Mouse (Mus musculus) limb, embryonic 10.5 days (tissue): ENCODE measurements around the gene Speg. TPM values are rescaled to one million over a fixed set of nuclear protein-coding genes. Genes with fewer than 3 reads are reported as not detected.

Experiments
- DNase-seq: peaks from one replicate; pipeline ENCODE4 v3.0.0-alpha.2; 2017; ENCODE audit warnings: low spot score
- H3K27ac ChIP-seq: fragments of 300-500 bp; sonication (generic); 2 replicates; pipeline ENCODE4 v1.5.1; 2016; ENCODE audit warnings: mild to moderate bottlenecking
- H3K27me3 ChIP-seq: fragments of 300-500 bp; sonication (generic); 2 replicates; pipeline ENCODE4 v1.6.1; 2016; ENCODE audit warnings: low read depth, mild to moderate bottlenecking; ENCODE audit not compliant: poor library complexity, severe bottlenecking
- H3K36me3 ChIP-seq: fragments of 300-500 bp; sonication (generic); 2 replicates; pipeline ENCODE4 v1.6.1; 2016; ENCODE audit warnings: mild to moderate bottlenecking, moderate library complexity
- H3K4me1 ChIP-seq: fragments of 300-500 bp; sonication (generic); 2 replicates; pipeline ENCODE4 v1.6.1; 2016
- H3K4me3 ChIP-seq: fragments of 300-500 bp; sonication (generic); 2 replicates; pipeline ENCODE4 v1.5.1; 2016; ENCODE audit warnings: mild to moderate bottlenecking, moderate library complexity
- H3K9me3 ChIP-seq: fragments of 300-500 bp; sonication (generic); replicated peaks from 2 replicates; pipeline ENCODE4 v1.6.1; 2016; ENCODE audit warnings: mild to moderate bottlenecking
- WGBS: fragments of 180-500 bp; shearing (Covaris S2); methylation state at CpG from one replicate; pipeline ENCODE4 v1.1.7; 2016; 5-methylcytosine and 5-hydroxymethylcytosine counted together
- polyA plus RNA-seq: library from polyadenylated mRNA; unstranded; fragments of >200 nt; fragmentation: Nextera tagmentation; extraction: Ambion mirVana; gene quantifications from 2 replicates; pipeline ENCODE4 v1.2.1, GENCODE M21; 2016

Speg gene
- polyA plus RNA-seq, 1 experiment from 2014 or later = 49.6 TPM

DNA sequence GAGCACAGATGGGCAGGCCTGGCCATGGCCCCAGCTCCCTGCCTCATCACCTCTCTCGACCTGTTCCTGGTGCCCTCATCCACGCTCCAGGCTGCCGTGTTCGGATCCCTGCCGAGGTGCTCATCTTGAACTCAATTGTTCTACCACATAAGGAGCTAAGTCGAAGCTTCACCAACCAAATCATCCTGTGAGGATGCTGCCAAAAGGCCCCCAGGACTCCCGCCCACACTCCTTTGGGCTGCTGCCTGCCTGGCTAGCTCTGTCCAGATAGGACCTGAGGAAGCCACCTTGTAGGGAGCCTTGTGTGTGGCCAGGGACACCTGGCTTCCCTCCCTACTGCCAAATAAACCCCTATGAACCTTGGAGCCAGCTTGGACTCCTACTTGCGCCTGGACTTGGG lies 67.7 kb downstream of the Speg start:
- 59% methylated on average over 8 of the region's 8 CpGs for WGBS
- peaks cover 60% of the 10 kb centered on the region for H3K27me3 ChIP-seq
- no peak overlapping the region for H3K4me3 ChIP-seq
- H3K27ac ChIP-seq = 0 out of 2 replicates have a peak overlapping the region, but pooled peaks have one; percentile 32
- H3K9me3 ChIP-seq = no peaks in the 10 kb centered on the region
- DNase-seq = no peak
- peaks cover 10% of the 10 kb centered on the region for H3K36me3 ChIP-seq
- peaks cover 72% of the 10 kb centered on the region for H3K4me1 ChIP-seq

DNA sequence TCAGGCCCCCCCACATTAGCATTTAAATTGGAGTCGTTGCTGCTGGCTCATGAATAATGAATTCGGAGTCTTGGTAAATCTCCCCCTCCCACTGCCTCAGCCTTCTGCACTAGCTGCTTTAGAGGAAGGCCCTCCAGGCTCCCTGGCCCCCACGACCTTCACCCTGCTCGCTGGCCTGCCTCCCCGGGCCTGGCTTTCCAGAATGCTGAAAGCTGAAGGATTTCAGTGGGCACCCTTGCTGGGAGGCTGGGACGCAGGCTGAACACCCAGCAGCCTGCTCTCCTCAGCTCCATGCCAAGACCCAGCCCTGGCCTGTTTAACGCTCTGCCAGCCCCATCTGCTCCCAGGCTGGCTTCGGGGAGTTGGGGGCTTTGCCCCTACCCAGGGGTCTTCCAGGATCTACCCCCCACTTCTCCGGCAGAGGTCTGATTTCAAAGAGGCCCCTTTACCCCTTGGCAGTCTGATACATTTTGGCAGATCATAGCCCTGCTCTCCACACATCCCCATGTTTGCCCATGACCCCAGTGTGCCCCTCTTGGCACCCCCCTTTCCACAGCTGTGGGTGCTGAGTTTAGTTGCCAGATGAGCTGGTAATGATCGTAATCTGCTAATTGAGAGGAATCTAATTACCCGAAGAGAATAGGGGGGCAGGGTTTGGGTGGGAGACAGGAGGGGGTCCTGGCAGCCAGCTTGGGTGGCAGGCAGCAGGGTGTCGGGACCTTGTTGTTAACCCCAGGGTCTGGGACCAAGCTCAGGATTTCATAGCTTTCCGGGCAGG lies 68.3 kb downstream of the Speg start:
- H3K9me3 ChIP-seq = no peaks in the 10 kb centered on the region
- H3K27ac ChIP-seq = peak overlapping the region; percentile 32; the same call in 1 of the 2 replicates
- WGBS = 22% methylated on average over 13 of the region's 13 CpGs
- peaks cover 66% of the 10 kb centered on the region for H3K27me3 ChIP-seq
- peaks cover 10% of the 10 kb centered on the region for H3K36me3 ChIP-seq
- no peak overlapping the region for H3K4me3 ChIP-seq
- peaks cover 77% of the 10 kb centered on the region for H3K4me1 ChIP-seq
- DNase-seq = no peak

DNA sequence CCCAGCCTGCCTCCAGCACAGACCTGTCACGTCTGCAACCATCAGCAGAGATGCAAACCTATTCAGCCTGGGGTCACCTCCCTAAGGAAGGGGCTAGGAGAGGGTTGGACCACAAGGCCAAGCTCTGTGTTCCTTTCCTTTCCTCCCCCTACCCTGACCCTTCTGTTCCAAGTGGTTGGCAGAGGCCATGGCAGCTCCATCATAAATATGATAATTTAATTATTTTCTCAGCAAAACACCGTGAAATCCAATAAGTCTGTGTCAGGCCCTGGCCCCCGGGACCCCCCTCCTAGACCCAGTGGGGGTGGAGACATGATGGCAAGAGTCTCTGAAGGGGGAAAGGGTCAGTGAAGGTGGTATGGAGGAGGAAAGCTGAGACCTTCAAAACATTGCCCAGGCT lies 69.1 kb downstream of the Speg start:
- Histone ChIP-seq H3K4me3 (no peak overlapping the region), H3K27ac (no peak overlapping the region), H3K36me3 (peaks cover 10% of the 10 kb centered on the region), H3K27me3 (peaks cover 74% of the 10 kb centered on the region), H3K9me3 (no peaks in the 10 kb centered on the region), H3K4me1 (peaks cover 77% of the 10 kb centered on the region)
- 23% methylated on average over 3 of the region's 3 CpGs for WGBS
- no peak for DNase-seq

DNA sequence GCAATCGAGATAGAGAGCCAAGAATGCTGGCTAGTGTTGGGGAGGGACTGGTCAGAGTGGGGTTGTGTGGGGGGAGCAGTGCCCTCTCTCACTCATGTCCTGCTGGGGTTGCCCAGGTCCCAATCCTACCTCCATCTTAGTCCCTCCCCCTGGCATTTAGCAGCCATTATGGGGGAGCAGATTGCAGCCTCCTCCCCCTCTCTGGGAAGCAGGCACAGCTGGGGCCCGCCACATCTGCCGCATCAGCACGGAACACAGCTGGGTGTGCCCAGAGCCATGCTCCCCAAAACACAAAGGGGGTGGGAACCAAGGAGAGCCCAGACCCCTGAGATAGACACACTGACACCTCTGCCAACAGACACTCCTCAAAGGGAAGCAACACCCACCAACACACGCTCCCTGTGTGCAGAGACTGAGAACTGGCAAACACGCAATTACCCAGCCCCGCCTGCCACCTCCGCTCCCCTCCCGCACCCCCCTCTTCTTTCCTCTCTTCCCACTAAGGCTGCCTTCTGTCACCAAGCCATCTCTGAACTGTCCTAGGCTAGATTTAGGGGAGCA lies 70.1 kb downstream of the Speg start:
- peaks cover 84% of the 10 kb centered on the region for H3K27me3 ChIP-seq
- 9% methylated on average over 9 of the region's 9 CpGs for WGBS
- peaks cover 9% of the 10 kb centered on the region for H3K36me3 ChIP-seq
- 0 out of 2 replicates have a peak overlapping the region, but pooled peaks have one; percentile 9 for H3K4me3 ChIP-seq
- no peaks in the 10 kb centered on the region for H3K9me3 ChIP-seq
- no peak for DNase-seq
- 0 out of 2 replicates have a peak overlapping the region, but pooled peaks have one; percentile 65 for H3K27ac ChIP-seq
- peaks cover 83% of the 10 kb centered on the region for H3K4me1 ChIP-seq

DNA sequence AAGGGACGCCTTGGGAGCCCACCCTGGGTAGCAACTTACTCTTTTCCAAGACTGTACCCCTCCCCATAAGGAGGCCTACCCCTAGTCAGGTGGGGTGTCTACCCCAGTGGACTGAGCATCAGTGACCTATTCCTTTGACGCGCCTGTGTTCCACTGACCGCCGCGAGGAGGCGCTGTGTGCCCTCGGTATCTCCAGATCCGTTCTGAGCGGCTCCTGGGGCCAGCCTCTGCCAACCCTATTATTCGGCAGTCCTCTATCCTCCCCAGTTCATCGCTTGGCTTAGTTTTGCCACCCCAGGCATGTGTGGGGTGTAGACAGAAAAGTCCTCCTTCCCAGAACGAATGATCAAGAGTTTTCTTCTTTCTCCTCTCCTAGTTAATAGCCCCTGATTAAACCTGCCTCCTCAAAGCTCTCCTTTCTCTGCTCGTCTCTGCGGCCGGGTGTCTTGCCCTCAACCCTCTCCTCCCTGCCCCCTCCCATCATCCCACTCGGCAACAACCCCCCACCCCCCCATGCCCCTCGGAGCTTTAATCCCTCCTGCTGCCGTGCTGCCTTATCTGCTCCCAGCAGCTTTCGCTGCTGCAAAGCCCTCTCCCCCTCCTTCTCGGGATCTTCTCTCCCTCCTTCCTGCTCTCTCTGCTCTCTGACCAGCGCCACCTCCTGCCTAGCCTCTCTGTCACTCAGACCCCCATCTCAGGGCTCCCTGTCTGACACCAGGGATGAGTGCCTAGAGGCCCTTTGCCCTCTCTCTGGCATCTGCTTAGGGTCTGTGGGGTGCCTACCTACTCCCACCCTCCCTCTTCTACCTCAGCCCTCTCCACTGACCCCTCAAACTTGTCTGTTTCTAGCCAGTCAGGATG lies 70.9 kb downstream of the Speg start:
- H3K27me3 ChIP-seq = peaks cover 91% of the 10 kb centered on the region
- H3K4me3 ChIP-seq = peak overlapping the region; percentile 41
- H3K36me3 ChIP-seq = peaks cover 1% of the 10 kb centered on the region; the same call in 1 of the 2 replicates
- WGBS = under 1% methylated on average over 22 of the region's 22 CpGs
- peak; percentile 91 for DNase-seq
- no peaks in the 10 kb centered on the region for H3K9me3 ChIP-seq
- H3K27ac ChIP-seq = peak overlapping the region; percentile 65
- peaks cover 91% of the 10 kb centered on the region for H3K4me1 ChIP-seq

DNA sequence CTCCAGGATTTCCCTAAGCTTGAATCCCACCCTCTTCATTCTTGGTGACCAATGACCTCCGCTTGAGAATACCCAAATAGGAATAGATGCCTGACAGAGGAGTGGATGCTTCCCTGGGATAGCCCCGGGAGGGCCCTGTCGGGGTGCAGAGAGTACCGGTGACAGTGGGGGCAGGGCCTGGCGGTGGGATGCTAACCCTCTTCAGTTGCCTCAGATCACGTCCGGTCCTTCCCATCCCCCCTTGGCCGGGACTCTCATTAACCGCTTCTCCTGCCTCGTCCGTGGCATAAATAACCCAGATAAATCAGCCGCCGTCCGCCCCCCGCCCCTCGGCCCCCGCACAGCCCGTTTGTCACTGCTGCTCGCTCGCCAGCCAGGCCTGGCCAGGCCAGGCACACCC lies 71.6 kb downstream of the Speg start:
- no peaks in the 10 kb centered on the region for H3K9me3 ChIP-seq
- WGBS = under 1% methylated on average over 20 of the region's 20 CpGs
- H3K27ac ChIP-seq = peak overlapping the region; percentile 65
- peaks cover 98% of the 10 kb centered on the region for H3K4me1 ChIP-seq
- H3K27me3 ChIP-seq = peaks cover 95% of the 10 kb centered on the region
- H3K4me3 ChIP-seq = peak overlapping the region; percentile 41
- H3K36me3 ChIP-seq = no peaks in the 10 kb centered on the region
- DNase-seq = peak; percentile 69

DNA sequence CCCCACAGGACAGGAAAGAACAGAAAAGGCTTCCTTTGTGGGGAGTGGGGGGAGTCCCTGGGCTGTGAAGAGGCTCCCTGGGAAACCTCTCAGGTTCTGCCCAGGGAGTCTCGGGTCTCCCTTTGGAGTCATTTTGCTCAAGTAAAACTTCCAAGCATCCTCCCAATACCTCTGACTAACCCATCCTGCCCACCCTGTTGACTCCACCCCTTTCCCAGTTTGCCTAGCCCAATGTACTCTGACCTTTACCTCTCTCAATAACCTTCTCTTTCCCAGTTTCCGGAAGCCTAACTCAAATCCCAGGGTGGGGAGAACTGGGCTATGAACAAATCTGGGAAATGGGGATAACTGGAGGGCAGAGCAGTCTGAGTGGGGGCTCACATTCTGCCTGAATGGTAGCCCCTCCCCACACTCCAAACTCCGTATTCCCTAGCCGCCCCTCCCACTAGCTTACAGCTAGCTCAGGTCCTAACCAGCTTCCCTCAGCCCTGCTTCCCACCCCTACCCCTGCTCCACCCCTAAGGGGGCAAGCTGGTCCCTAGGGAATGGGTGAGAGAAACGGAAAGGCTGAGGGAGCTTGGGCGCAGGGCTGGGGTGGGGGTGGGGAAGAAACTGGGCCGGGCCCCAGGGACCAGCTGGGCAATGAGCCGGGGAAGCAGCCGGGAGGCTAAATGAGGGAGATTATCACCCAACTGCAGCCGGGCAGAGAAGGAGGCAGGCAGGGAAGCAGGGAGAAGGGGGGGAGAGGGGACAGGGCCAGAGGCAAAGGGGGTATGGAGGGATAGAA lies 72.4 kb downstream of the Speg start:
- H3K27ac ChIP-seq = peak overlapping the region; percentile 70
- DNase-seq = no peak
- H3K9me3 ChIP-seq = no peaks in the 10 kb centered on the region
- H3K4me3 ChIP-seq = peak overlapping the region; percentile 39
- H3K27me3 ChIP-seq = peaks cover 98% of the 10 kb centered on the region
- WGBS = under 1% methylated on average over 10 of the region's 10 CpGs
- peaks cover 100% of the 10 kb centered on the region for H3K4me1 ChIP-seq
- no peaks in the 10 kb centered on the region for H3K36me3 ChIP-seq

DNA sequence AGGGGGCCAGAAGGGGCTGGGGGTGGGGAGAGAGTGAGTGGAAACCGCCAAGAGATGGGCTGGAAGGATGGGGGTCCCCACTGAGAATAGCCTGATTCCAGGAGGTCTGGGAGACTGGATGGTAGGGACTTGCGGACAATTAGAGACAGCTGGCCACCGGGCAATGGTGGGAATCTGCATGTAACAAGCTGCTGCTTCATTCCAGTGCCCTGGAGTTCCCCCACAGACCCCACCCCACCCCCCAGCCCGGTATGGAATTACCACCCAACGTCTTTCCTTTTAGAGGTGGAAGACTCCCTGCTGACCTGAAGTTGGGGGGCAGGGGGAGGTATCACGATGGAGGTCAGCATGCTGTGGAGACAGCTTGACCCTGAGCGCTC lies 72.9 kb downstream of the Speg start:
- peaks cover 100% of the 10 kb centered on the region for H3K4me1 ChIP-seq
- peak overlapping the region; percentile 70 for H3K27ac ChIP-seq
- peak; percentile 63 for DNase-seq
- no peaks in the 10 kb centered on the region for H3K36me3 ChIP-seq
- no peaks in the 10 kb centered on the region for H3K9me3 ChIP-seq
- WGBS = 4% methylated on average over 7 of the region's 7 CpGs
- H3K27me3 ChIP-seq = peaks cover 98% of the 10 kb centered on the region
- peak overlapping the region; percentile 39 for H3K4me3 ChIP-seq

DNA sequence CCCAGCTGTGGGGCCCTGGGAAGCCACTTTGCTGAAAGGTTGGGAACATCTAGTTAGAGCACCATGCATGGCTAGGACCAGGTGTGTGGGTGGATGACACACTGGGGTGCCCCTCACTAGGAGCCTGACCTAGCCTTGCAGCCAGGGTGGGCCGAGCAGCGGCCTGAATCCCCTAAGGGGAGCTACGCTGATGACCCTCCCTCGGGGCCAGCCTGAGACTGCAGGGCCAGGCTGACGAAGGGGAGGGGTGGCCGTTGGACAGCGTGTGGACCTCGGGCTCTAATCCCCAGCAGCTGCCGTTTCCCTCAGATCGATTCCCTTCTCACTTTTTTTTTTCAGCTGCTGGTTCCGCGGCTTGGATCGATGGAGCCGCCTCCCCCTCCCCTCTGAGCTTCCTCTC lies 73.8 kb downstream of the Speg start:
- under 1% methylated on average over 14 of the region's 14 CpGs for WGBS
- Histone ChIP-seq H3K9me3 (no peaks in the 10 kb centered on the region), H3K36me3 (no peaks in the 10 kb centered on the region), H3K4me3 (peak overlapping the region; percentile 39), H3K27me3 (peaks cover 98% of the 10 kb centered on the region), H3K27ac (peak overlapping the region; percentile 70), H3K4me1 (peaks cover 100% of the 10 kb centered on the region)
- DNase-seq = peak; percentile 60

DNA sequence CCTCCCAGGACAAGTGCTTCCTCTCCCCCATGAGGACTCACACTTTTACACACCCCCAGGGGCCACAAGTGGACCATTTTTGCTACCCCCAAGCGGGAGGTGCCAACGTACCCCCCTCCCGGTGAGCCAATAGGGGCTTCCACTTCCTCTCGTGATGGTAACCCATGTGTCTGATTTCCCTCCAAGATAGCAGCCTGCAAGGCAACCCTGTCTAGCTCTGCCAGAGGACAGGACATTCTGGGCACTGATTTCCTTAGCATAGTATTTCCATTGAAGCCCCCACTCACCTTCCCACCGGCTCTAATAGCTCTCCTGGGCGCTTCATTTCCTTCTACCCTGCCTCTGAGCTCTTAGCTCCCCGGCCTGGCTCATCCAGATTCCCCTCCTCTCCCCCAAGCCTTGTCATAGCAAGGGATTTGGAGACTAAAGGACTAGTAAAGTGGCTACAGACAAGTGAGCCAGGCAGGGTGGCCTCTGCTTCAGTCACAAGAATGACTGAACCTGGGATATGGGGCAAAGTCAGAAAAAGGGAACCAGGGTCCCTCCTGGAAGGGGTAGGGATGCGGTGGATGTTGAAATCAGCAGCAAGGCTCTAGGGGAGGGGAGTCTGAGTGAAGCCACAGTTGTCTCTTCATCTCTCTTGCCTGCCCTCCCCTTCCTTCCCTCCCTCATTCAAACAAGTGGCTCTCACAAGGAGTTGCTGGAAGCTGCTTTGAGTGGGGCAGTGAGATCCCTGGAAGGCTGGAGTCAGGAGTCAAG lies 74.5 kb downstream of the Speg start:
- Histone ChIP-seq H3K4me3 (peak overlapping the region; percentile 45), H3K27me3 (peaks cover 98% of the 10 kb centered on the region), H3K27ac (peak overlapping the region; percentile 70), H3K36me3 (no peaks in the 10 kb centered on the region), H3K9me3 (no peaks in the 10 kb centered on the region), H3K4me1 (peaks cover 100% of the 10 kb centered on the region)
- WGBS = 2% methylated on average over 8 of the region's 8 CpGs
- DNase-seq = no peak

DNA sequence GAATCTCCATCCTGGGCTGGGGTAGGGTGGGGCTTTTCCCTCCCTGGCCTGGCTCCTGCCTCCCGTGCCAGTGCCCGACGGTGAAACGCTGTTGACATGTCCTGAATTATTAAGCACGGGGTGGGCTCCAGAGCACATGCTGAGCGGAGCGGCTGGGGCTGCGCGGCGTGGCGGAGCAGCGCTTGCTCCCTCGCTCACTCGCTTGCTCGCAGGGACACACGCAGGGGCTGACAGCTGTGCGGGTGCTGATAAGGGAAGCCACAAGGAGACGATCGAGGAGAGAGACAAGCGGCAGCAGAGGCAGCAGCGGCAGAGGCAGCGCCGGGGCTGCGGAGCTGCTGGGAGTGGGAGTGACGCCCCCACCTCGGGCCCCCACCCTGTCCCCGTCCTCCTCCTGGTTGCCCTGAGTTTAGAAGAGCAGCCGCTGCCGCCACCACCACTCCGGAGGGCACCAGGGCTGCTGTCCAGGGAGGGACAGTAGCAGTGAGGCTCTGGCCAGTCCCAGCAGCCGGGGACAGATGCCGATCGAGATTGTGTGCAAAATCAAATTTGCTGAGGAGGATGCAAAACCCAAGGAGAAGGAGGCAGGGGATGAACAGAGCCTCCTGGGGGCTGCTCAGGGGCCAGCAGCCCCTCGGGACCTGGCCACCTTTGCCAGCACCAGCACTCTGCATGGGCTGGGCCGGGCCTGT lies 75.4 kb downstream of the Speg start, which contains the start of gene Asic4:
TSS of gene Asic4 (plus strand) at position 123 of the 692 bp plus-strand sequence.
- 2% methylated on average over 35 of the region's 35 CpGs for WGBS
- H3K27ac ChIP-seq = peak within 1 kb of the TSS; percentile 70
- peak within 1 kb of the TSS; percentile 45 for H3K4me3 ChIP-seq
- no peaks in the 10 kb centered on the region for H3K36me3 ChIP-seq
- peak; percentile 58 for DNase-seq
- peaks cover 98% of the 10 kb centered on the region for H3K4me1 ChIP-seq
- H3K9me3 ChIP-seq = no peaks in the 10 kb centered on the region
- H3K27me3 ChIP-seq = peaks cover 96% of the 10 kb centered on the region
